Mouse (Mus musculus) heart, postnatal 36 days (tissue): ENCODE results near the gene Fgfr1op. TPM values are rescaled to one million over a fixed set of nuclear protein-coding genes. Genes with fewer than 3 reads are reported as not detected.
A peak's percentile ranks its signal among the peaks of the same experiment; 100 is the strongest.

Experiments used
- DNase-seq, 2 experiments: peaks; one replicate each; pipeline ENCODE4 v3.0.0; 2021 to 2022
- intact Hi-C: fragments of 180-260 bp; cut with DNase I; formaldehyde crosslinking; loops from one replicate; pipeline ENCODE4 v1.15.1; 2025
- total RNA-seq, 2 experiments: library from RNA; stranded (reverse); gene quantifications; 2 replicates each; pipeline ENCODE4 v1.2.3; 2021

Gene Fgfr1op
- total RNA-seq, 2 experiments from 2014 or later = 10.9 to 13.2 TPM

DNA sequence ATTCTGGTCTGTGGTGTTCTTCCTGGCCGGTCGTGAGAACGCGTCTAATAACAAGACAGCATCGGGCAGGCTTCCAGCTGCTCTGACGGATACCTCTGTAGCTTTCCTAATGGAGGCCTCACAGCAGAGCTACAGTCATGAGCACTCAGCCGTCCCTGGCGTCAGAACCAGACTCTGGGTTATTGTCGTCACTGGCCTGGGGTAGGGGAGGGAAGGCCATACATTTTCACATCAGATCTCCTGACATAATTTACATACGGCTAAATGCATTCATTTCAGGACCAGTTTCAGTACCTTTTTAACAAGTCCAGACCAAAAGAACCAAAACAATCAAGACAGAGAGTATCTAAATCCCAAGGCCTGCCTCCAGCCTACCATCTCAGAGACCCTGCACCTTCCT is 57.9 kb downstream of the Fgfr1op start:
- DNase-seq = no peak
- intact Hi-C loops = no loop called here

DNA sequence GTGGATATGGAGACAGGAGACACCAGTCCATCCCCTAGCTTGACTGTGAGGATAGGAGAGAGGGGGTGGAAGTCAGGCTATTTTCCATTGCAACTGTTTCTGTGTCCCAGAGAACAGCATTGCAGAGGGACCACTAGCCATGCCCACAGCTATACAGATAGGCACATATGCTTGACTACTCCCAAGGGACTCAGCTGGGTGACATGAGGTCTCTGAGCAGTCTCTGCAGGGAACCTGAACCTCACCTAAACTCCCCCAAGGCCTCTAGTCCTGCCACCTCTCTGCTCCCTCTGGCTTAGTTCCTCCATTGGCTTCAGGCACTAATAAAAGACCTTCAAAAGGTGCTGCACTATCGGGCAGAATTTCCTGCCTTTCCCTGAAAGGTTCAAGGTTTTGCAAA is 58.8 kb downstream of the Fgfr1op start:
- intact Hi-C loops = no loop called here
- DNase-seq = no peak

DNA sequence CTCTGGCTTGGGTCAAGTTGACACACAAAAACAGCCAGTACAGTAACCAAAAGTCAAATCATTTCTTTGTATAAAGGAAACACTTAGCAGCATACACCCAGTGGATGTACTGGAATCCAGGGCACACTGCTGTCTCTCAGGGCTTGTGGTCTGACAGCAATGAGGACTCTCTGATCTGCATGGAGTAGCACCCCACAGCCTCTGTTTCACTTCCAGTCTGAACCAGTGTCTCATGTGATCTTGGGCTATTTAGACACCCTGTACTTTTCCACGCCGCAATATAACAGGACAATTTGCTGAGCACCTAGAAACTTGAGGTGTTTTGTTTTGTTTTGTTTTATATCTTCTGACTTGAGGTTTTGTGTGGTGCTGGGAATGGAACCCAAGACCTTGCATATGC is 59.9 kb downstream of the Fgfr1op start:
- DNase-seq = no peak
- intact Hi-C loops = no loop called here

DNA sequence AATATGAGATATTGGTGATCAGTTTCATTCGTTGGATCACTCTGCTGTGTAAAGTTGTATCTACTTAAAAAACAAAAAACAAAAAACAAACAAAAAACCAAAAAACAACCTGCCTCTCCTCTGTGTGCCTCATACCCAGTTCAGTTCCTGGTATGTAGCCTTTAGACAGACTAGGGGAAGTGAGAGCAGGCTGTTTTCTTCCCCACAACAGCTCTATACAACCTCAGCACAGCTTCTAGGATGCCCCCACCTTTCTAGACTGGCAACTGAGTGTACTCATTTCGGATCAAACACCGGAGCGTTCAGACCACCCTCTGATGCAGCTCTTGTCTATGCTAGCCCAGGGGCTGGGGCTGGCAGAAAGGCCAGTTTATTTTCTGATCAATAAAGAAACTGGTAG is 60.4 kb downstream of the Fgfr1op start:
- DNase-seq = no peak
- intact Hi-C loops = no loop called here

DNA sequence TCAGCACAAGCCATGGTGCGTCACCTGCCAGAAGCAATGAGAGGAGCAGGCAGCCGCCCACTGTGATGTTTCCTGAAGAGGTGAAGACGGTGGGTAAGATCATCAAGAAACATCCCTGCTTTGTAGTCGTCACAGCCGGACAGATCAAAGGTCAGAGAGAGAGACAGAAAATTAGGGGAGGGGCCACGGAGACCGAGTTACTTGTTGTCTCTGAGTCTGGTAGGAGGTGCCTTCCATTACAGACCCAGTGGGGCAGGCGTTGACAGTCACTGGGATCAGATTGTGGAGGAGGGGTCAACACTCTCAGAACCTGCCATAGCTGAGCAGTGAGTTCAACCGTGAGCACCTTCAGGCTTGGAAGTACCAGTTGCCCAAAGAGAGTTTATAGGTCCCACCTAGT is 63.3 kb downstream of the Fgfr1op start:
- intact Hi-C loops = no loop called here
- no peak for DNase-seq

DNA sequence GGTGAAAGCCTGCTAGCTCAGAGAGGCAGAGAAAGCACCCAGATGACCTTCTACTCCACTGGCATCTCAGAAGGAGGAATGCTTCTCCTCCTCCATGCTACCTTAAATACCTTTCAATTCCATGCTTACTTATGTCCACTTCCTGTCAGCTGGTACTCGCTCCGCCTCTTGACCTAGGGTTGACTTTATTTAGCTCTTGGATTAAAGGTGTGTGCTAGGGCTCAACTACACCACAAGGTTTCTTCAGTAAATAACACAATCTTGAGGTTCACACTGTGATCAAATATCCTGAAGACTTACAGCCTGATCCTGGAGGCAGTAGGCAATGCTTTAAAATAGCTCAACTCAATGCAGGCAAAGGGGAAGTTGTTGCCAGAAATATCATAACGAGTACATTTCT is 64.3 kb downstream of the Fgfr1op start:
- intact Hi-C loops = no loop called here
- DNase-seq = no peak

DNA sequence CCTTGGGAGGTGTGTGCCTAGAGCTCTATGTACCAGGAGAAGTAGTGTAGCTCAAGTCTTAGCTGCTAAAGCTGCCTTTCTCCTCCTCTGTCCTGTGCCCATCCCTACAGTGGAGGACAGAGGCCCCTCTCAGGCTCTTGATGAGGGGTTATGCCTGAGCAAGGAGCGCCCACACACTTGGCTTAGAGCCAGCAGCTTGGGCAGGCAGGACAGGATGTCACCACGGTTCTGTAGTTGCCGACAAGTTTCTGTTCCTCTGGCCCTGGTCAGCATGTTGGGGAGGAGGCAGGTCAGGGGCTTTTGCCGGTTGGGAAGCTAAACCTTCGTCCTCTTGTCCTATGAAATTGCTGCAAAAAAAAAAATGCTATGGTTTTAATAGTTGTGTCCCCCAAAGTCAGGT is 66.8 kb downstream of the Fgfr1op start:
- peak in 1 of 2 experiments; percentile 34 for DNase-seq
- intact Hi-C loops = no loop called here

DNA sequence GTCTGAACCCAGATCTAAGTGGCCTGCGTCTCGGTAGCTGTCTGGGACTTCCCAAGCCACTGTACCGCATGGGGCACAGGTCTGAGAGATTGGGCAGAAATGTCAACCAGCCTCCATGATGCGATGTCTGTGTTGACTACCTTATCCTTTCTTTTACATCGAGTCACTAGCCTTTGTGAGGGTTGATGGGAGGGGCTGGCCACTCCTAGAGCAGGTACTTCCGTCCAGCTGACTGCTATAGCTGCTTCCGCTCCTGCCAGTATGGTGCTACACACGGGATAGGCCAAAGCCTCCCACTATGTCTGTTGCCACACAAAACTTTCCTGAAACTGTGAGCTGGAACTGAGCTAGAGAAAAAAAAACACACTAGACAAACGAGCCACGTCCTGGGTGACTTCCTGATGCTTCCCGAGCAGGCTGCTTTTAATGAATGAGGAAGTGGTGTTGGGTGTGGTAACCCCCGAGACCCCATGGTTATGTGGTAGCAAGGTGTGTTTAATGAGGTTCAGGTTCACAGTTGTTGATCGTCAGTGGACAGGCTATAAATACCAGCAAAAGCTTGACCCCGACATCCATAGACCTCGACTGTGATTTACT is 68.4 kb downstream of the Fgfr1op start:
- DNase-seq = no peak
- intact Hi-C loops = no loop called here

DNA sequence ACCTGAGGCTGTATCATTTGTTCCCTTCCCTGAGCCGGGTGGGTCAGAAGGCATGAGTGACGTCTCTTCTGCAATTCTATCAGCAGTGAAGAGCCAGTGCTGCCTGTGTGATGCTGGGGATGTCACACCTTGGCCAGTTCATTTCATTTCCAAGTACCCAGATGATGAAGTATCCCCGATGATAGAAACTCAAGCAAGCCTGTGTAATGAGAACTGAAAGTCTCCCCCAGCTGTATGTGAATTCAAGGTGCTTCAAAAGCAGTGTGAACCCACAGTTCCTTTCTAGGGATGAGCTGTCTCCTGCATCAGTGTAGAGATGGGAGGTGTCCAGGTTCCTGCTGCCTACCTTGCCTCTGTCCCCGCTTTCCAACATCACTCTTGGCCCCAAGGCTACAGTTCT is 69.2 kb downstream of the Fgfr1op start:
- intact Hi-C loops = no loop called here
- no peak for DNase-seq

DNA sequence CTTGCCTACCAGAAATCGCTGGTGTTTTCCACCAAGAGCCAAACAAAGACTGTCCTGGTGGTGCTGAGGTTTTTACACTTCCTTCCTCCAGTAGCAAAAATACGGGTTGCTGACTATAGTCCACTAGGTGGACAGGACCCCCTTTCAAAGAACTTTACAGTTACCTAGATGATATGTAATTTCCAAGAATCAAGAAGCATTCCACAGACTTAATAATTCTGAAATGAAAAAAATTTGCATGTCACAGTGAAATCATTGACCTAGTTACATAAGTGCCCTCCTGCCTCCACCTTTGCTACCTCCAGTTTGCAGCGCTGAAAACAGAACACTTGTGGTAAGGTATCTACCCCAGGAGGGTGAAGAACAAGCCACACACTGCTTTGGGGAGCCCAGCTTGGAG is 70.4 kb downstream of the Fgfr1op start, which contains the start of gene Ccr6:
Gene Ccr6 (plus strand): TSS at position 301 of the 400 bp plus-strand sequence.
- intact Hi-C loops = no loop called here
- DNase-seq = no peak

DNA sequence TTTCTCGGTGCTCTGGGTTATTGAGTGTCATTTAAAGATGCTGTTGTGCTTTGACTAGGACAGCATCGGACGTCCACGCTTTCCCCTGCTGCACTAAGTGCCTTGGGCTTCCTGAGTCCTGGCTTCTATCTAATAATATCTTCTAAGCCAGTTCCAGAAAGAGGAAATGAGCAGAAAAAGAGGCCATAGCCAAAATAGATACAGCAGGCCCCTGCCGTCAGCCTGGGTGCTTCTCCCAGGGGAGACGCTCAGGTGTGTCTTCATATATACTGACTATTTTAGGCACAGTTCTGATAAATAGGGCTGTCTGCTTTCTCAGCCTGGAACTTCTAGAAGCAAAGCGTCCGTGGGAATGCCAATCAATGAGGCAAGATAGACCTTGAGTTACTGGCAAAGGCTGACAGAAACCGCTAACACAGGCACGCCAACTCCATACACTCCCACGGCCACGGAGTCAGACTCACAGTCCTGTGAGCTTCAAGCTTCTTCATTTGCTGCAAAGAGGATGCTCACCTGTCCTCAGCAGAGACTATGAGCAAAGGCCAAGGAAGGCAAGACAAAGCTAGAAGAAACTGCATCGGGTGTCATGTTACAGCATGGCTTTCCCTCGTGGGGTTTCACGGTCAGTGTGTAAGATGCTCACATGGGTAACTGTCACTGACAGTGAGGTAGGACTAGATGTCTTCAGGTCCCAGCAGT is 72.9 kb downstream of the Fgfr1op start:
- intact Hi-C loops = no loop called here
- DNase-seq = no peak

DNA sequence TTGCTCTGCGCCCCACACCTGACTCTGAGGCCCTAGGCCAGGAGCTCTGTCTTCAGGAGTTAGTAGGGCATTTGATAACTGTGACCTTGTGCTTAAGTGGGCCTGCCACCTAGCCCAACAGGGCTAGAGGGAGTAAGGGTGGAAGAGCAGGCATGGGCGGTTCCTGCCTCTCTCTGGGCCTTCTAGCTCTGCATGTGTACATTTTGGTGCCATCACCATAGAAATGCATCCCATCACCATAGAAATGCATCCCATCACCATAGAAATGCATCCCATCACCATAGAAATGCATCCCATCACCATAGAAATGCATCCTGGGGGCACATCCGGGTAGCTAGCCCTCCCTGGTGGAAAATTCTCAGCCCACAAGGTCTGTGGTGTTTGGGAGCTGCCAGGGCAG is 74.3 kb downstream of the Fgfr1op start:
- DNase-seq = no peak
- intact Hi-C loops = no loop called here

DNA sequence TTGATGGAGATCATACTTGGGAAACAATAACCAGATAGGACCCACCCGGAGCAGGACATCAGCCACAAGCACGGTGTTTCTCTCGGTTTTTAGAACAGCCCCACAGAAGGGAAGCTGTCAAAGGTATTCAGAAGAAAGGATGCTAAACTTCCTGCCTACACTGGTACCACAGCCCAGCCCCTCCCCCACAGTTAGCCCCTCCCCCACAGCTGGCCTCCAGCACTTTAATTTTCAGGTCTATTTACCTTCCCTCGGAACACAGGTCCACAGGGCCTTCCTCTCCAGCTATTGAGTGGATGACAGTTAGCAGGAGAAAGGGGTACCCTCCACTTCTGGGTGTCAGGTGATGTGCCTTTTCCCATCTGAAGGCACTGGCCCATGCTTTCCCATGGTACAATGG is 75.2 kb downstream of the Fgfr1op start:
- no peak for DNase-seq
- intact Hi-C loops = no loop called here

DNA sequence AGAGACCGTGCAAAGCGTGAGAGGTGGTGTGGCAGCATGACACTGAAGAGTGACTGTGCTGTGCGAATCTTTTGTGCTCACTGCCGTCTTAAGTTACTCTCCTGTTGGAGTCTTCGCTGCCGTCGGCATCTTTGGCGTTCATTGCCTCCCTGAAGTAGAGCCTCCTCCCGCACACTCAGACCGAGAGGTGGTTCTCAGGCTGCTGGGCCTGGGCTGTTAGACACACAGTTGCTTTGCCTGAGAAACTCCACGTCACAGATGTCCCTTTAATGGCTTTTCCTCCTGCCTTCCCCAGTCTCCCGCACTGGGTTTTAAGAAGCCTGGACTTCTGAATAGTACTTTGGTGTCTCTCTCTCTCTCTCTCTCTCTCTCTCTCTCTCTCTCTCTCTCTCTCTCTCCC is 76.3 kb downstream of the Fgfr1op start:
- intact Hi-C loops = no loop called here
- no peak for DNase-seq

DNA sequence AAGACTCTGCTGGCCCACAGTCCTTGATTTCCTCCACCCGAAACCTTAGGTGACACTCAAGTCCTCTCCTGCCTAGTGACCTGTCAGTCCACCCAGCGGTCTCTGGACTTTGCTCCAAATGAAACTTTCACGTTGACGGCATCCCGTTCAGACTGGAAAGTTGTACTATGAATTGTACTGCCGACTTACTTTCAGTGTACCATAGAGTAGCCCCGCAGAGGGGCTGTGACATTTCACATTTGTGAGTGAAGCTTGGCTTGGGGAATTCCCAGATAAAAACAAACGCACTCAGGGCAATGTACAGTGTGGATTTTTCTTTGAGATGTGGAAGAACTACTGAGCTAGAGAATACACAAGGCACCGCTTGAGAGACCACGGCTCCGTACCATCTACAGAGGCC is 76.9 kb downstream of the Fgfr1op start:
- DNase-seq = no peak
- intact Hi-C loops = no loop called here

DNA sequence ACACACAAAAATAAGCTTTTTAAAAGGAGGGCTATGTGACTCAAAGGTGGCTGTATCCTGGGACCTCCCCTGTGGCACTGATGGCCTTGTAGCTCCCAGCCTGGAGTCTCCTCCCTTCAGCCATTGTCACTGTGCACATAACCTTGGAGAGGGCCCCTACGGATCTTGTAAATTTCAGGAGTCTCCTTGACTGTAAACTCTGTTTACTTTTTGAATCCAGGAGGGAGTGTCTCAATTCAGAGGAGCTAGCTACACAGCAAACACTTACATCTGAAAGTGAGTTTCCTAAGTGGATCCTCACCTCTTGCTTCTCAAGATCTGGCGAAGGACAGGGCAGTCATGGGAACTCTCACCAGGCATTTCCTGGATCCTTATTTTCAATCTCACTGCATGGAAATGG is 78.8 kb downstream of the Fgfr1op start:
- intact Hi-C loops = no loop called here
- no peak for DNase-seq

DNA sequence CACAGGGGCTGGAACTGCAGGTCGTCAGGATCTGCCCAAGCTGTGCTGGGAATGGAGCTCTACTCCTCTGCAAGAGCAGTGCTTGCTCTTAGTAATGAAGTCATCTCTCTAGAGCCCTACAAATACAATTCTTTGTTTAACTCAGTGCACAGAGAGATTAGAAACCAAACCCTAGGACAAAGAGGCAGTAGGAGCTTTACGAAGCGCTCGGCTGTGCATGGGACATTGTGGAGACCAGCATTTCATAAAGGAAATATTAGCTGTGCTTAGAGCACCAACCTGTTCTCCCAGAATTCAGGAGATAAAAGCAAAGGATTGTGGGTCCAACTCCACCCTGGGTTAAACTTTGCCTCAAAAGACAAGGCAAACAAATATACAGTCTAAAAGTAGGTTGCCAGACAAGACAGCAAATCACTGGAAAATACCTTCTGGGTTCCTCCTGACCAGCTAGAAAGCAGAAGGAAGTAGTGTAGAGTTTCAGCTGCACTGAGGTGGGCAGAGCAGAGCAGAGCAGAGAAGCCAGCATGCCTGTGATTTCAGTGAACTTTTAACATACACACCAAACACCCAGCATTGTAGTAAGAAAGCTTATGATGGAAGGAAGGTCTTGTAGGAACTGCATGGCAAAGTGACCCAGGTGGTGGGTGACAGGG is 80.9 kb downstream of the Fgfr1op start:
- no peak for DNase-seq
- intact Hi-C loops = no loop called here

Other genes with a start within 250 kb of the Fgfr1op start
- 1 to 10 TPM; 2.3 to 3.3 TPM for gene Tagap, start 239.5 kb upstream of the Fgfr1op start, total RNA-seq
- 10 to 100 TPM; 32.1 to 41.9 TPM for gene Rsph3a, start 219.9 kb upstream of the Fgfr1op start, total RNA-seq
- not detected for gene Gm49673, start 17.7 kb upstream of the Fgfr1op start, total RNA-seq
- 10 to 100 TPM; 27.4 to 27.5 TPM for gene Rnaset2a, start 17.4 kb upstream of the Fgfr1op start, total RNA-seq
- gene Ccr6, start 70.5 kb downstream of the Fgfr1op start, total RNA-seq = not detected
- gene Mpc1, start 117.4 kb downstream of the Fgfr1op start, total RNA-seq = 100 to 1,000 TPM; 805 to 817 TPM
- 10 to 100 TPM; 13.9 to 16.6 TPM for gene Sft2d1, start 145.6 kb downstream of the Fgfr1op start, total RNA-seq
- gene Prr18, start 172.0 kb downstream of the Fgfr1op start, total RNA-seq = under 1 TPM; 0.17 to 0.22 TPM
- under 1 TPM; 0.30 to 0.75 TPM for gene T2, start 190.5 kb downstream of the Fgfr1op start, total RNA-seq